Mouse (Mus musculus) Muller cell, postnatal 12 days (primary cell): ENCODE data around the gene Cldn20.

Experiments used
- DNase-seq: peaks from one replicate; pipeline ENCODE4 v3.0.0-alpha.2; 2015; ENCODE audit errors: inconsistent ontology term

The Cldn20 gene

DNA sequence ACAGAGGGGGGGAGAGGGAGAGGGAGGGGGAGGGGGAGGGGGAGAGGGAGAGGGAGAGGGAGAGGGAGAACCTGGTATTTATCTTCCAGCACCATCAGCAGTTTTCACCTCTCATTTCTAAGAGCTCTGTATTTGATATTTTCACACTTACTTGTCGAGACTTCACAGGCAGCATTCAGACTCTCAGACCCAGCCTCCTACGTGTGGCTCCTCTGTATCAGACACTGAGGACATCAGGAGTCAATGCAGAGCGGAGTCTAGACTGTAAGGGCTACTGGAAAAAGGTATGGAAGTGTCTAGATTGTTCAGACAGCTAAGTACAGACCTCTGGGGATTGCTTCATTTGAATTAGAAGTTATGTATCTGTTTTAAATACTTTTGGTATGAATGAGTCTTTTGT is 2.8 kb upstream of the Cldn20 start:
- DNase-seq: no peak

GRCm38 (mm10) chr17:3530549-3530948 is 1.8 kb upstream of the Cldn20 start:
- no peak for DNase-seq

DNA sequence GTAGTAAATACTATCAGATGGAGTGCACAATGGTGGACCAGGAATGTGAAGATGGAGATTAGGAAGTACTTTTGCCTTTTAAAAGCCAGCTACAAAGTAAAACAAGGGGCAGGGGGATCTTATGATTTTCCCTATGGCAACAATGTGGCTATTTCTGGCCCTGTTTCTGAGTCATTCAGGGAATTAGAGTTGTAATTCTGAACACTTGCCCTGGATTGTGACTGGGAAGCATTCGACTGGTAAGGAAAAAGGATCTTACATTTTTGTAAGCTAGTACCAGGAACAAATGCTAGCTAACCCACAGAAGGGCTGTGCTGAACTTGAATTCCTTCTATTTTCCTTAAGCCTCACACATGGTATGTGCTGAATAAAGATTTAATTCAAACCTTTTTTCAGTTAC is 713 bp upstream of the Cldn20 start:
- DNase-seq: peak; percentile 16

- peak; percentile 12 for DNase-seq
Observed at GRCm38 (mm10) chr17:3533425-3533824, 1.1 kb downstream of the Cldn20 start.

GRCm38 (mm10) chr17:3540304-3540703 is 8.0 kb downstream of the Cldn20 start:
- no peak for DNase-seq

DNA sequence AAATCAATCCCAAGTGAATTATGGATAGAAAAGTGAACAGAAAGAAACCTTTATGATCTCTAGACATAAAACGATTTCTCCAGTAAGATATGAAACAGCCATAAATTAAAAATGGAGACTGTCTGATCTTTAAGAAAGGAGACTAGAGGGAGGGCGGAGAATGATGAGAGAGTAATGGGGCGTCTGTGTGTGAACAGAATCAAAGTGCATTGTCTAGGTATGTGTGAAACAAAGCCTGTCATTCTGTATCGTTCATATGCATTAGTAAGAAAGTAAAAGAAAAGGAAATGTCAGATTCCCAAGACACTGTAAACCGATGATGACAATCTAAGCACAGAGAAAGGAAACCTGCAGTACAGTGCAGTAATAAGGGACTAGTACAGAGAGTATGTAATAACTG is 8.7 kb downstream of the Cldn20 start:
- DNase-seq: no peak

- DNase-seq: no peak
Observed at GRCm38 (mm10) chr17:3547725-3548124, 15.4 kb downstream of the Cldn20 start.

- no peak for DNase-seq
Observed at GRCm38 (mm10) chr17:3556251-3556650, 23.9 kb downstream of the Cldn20 start.

- DNase-seq: peak; percentile 99
Observed at GRCm38 (mm10) chr17:3557331-3558311, 25.3 kb downstream of the Cldn20 start, which contains the start of gene Tfb1m. Gene Tfb1m, minus strand, starts transcription at chr17:3557781.

DNA sequence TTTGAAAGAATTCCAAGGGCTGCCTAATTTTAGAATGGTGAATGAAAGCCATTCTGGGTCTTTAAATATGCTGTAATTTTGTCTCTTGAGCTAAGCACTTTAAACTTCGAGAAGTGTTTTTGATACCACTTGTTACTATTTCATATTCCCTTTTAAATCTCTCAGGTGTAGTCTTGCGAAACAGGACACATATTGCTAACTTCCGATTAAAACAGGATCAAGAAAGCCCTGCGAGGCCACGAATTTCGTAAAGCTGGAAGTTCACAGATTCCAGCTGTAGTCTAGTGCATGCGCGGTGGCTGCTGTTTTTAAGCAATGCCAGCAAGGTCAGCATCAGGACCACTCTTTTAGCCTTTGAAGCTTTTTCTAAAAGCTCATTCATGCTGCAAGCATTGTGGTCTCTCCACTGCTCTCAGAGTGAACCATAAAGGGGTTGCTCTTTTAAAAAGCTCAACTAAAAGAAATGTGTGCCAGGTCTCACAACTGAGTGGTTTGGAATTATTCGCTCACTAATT is 26.1 kb downstream of the Cldn20 start:
- peak; percentile 1 for DNase-seq

DNA sequence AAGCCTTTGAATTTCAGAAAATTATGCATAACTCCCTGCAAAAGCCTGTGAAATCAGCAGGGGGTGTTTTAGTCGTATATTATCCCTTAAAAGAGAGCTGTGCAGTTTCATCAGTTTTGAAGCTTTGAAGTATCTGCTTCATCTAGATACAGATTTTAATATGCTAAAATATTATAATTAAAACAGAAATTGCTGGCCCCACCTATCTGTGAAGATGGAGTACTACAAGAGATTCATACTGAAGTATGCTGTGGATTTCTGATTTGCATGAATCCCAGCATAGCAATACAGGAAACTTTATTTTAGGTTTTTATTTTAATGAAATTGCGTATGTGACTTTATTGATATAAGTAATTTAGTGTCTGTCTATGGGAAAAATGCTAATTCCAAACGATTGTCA is 28.2 kb downstream of the Cldn20 start:
- DNase-seq: no peak

DNA sequence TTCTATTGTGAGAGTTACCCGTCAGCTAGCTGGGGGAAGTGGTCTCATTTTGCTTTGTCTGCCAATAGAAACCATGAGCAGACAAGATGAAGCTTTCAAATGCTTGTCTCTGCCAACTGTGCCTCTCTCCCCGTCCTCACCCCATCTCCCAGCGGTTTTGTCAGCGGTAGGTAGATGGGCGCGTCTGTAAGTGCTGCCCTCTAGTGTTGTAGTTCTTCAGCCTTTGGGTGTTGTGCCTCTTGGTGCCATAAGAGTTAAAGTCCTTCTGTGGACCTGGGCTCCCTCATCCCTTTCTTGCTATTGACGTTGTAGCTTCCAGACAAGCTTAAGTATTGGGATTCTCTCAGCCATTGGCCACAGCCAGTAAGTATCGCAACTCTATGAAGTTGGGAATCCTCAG is 30.1 kb downstream of the Cldn20 start:
- no peak for DNase-seq

DNA sequence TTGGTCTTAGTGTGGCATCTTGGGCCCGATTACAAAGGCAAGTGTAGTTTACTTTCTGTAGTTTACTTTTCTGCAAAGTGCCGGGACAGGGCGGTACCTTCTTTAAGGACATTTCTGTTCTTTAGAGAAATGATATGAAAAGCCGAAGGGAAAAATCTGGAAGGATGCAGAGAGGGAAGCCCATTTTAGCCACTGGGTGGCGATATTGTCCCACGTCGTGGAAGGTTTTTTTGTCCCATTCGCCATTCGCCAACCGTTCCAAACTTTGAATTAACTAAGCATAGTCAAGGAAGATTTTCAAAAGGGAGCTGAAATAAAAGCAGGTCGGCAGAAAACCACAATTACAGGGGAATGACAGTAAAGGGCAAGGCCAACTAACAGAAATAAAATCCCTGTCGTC is 38.5 kb downstream of the Cldn20 start:
- peak; percentile 64 for DNase-seq
